Mouse (Mus musculus): ENCODE measurements at regions not wholly inside any gene's neighbourhood (a gene's known extent, or its start where the extent isn't known, plus 50 kb on each side); places are given as distances from the start of the nearest gene placed in this dataset.
A peak's percentile ranks its signal among the peaks of the same experiment; 100 is the strongest.

GRCm38 (mm10) chr13:78524446-78524937 is 324.9 kb upstream of the Nr2f1 start:
- no peak overlapping the region for H3K9ac ChIP-seq (ENCODE audit: low read length)
- H3K4me3 ChIP-seq (ENCODE audit: low read depth, low read length), result no peak overlapping the region
- DNase-seq (ENCODE audit: low spot score) (no peak), ATAC-seq (no peak)
- H3K4me1 ChIP-seq (ENCODE audit: control insufficient read depth, insufficient read depth, low read length), result no peaks in the 10 kb centered on the region
- H3K9me3 ChIP-seq (replicated peaks; ENCODE audit: control insufficient read depth, low read length), result no peaks in the 10 kb centered on the region
- no peaks in the 10 kb centered on the region for H3K27me3 ChIP-seq (replicated peaks; ENCODE audit: control insufficient read depth, insufficient read depth, low read length)
- H3K4me2 ChIP-seq (ENCODE audit: low read length), result no peak overlapping the region
- H3K27ac ChIP-seq (ENCODE audit: low read depth, low read length), result no peak overlapping the region
- H3K36me3 ChIP-seq (ENCODE audit: control insufficient read depth, insufficient read depth, low read length), result no peaks in the 10 kb centered on the region
- WGBS, result 83% methylated on average over 2 of the region's 2 CpGs

DNA sequence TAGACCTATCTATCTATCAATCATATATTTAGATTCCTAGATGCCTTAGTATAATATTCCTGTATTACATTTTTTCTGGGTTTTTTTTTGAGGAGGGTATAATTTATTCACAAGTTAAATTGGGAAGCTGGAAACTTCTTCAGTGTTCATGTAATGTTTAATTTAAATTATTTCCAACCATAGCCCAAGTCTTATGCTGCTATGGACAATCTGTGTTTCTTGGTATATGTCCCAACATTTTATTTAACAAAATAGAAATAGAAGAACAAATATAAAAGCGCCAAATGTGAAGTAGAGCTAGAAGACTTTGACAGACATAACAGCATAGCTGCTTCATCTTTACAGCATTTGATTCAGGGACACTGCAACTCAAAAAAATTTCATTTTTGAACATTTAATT is 321.2 kb upstream of the Nr2f1 start:
- Histone ChIP-seq H3K27me3 (replicated peaks; ENCODE audit: control insufficient read depth, insufficient read depth, low read length) (no peaks in the 10 kb centered on the region), H3K9me3 (replicated peaks; ENCODE audit: control insufficient read depth, low read length) (no peaks in the 10 kb centered on the region), H3K4me1 (ENCODE audit: control insufficient read depth, insufficient read depth, low read length) (no peaks in the 10 kb centered on the region), H3K9ac (ENCODE audit: low read length) (no peak overlapping the region), H3K4me3 (ENCODE audit: low read depth, low read length) (no peak overlapping the region), H3K36me3 (ENCODE audit: control insufficient read depth, insufficient read depth, low read length) (no peaks in the 10 kb centered on the region), H3K27ac (ENCODE audit: low read depth, low read length) (no peak overlapping the region), H3K4me2 (ENCODE audit: low read length) (no peak overlapping the region)
- WGBS, result 98% methylated on average over 1 of the region's 1 CpGs
- DNase-seq (ENCODE audit: low spot score) (no peak), ATAC-seq (no peak)

DNA sequence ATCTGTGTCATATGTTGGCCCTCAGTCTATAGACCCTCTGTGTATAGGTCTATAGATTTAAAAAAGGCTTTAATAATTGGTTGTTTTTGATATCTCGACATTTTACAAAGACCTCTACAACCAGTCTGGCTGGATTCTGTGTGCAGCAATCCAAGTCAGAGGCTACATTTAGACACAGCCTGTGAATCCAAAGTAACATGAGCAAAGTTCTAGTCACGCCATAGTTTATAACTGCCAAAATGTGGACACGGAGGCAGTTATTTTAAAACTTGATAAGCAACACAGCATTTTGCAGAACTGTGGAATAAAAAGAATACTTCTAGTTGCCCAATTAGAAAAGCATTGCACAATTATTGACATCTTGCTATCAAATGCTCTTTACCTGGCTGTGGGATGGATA is 320.6 kb upstream of the Nr2f1 start:
- no peaks in the 10 kb centered on the region for H3K36me3 ChIP-seq (ENCODE audit: control insufficient read depth, insufficient read depth, low read length)
- WGBS, result 88% methylated on average over 3 of the region's 3 CpGs
- H3K27me3 ChIP-seq (replicated peaks; ENCODE audit: control insufficient read depth, insufficient read depth, low read length), result no peaks in the 10 kb centered on the region
- no peak overlapping the region for H3K4me3 ChIP-seq (ENCODE audit: low read depth, low read length)
- H3K4me1 ChIP-seq (ENCODE audit: control insufficient read depth, insufficient read depth, low read length), result no peaks in the 10 kb centered on the region
- H3K9me3 ChIP-seq (replicated peaks; ENCODE audit: control insufficient read depth, low read length), result no peaks in the 10 kb centered on the region
- no peak overlapping the region for H3K4me2 ChIP-seq (ENCODE audit: low read length)
- no peak for DNase-seq (ENCODE audit: low spot score)
- H3K27ac ChIP-seq (ENCODE audit: low read depth, low read length), result no peak overlapping the region
- H3K9ac ChIP-seq (ENCODE audit: low read length), result no peak overlapping the region
- no peak for ATAC-seq

DNA sequence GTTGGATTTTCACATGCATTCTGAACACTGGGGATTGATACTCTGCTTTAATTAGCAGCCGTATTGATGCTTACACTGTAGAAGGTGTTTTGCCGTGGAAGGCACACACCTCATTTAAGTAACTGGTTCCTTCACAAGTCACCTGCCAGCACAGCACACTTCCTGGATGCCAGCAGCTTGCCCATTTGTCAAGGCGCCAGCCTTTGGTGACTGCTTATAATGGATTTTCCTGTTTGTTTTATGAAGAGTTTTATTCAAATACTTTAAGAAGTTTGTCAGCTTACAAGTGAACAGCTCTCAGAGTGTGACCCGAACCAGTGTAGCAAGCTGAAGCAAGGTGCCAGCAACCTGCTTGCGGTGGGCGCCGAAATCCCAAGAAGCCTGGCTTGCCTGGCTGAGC is 301.0 kb upstream of the Nr2f1 start:
- Histone ChIP-seq H3K27me3 (replicated peaks; ENCODE audit: control insufficient read depth, insufficient read depth, low read length) (no peaks in the 10 kb centered on the region), H3K27ac (ENCODE audit: low read depth, low read length) (no peak overlapping the region), H3K9me3 (replicated peaks; ENCODE audit: control insufficient read depth, low read length) (no peaks in the 10 kb centered on the region), H3K36me3 (ENCODE audit: control insufficient read depth, insufficient read depth, low read length) (no peaks in the 10 kb centered on the region), H3K4me3 (ENCODE audit: low read depth, low read length) (no peak overlapping the region), H3K4me2 (ENCODE audit: low read length) (no peak overlapping the region), H3K9ac (ENCODE audit: low read length) (no peak overlapping the region), H3K4me1 (ENCODE audit: control insufficient read depth, insufficient read depth, low read length) (no peaks in the 10 kb centered on the region)
- DNase-seq (ENCODE audit: low spot score) (no peak), ATAC-seq (0 out of 2 replicates have a peak, but pooled peaks have one; percentile 29)
- WGBS, result 79% methylated on average over 7 of the region's 7 CpGs

- no peak for DNase-seq (ENCODE audit: low spot score)
- ATAC-seq, result no peak
Observed at GRCm38 (mm10) chr13:78483760-78484357, 284.3 kb upstream of the Nr2f1 start.

DNA sequence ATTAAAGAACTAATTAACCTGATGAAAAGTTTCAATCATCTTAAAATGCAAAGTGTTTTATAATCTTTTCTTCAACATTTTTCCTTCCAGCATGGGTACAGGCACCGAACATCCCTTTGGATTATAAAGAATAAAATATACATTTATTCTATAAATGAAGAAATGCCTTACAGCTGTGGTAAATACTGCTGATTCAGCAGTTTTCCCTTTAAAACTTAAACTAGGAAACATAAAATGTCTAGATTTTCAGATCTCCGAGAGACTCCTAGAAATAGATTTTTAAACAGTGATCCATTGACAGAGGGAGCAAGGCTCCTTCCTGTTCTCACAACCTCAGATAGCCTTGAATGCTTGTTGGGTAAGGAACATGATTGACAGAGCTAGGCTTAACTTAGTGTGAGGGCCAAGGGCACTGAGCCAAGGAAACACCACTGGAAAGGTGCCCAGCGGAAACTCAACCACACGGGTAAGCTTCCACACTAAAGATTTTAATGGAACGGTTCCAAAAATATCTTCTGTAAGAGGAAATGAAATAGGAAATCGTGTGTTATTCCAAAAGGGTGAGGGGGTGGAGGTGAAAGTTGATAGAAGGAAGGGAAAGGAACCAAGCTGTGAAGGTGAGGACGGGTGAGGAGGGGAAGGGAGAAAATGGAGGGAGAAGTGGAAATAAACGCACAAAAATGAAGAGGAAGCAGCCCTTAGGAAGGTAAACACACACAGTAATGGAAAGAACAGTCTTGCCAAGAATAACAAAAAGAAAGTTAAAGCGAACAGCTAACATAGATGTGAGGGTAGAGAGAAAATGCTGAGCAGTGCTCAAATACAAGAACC is 283.6 kb upstream of the Nr2f1 start:
- H3K4me1 ChIP-seq (ENCODE audit: control insufficient read depth, insufficient read depth, low read length), result peaks cover 3% of the 10 kb centered on the region; the same call in 1 of the 2 replicates
- no peaks in the 10 kb centered on the region for H3K36me3 ChIP-seq (ENCODE audit: control insufficient read depth, insufficient read depth, low read length)
- WGBS, result 58% methylated on average over 9 of the region's 9 CpGs
- no peak overlapping the region for H3K4me3 ChIP-seq (ENCODE audit: low read depth, low read length)
- no peaks in the 10 kb centered on the region for H3K9me3 ChIP-seq (replicated peaks; ENCODE audit: control insufficient read depth, low read length)
- no peaks in the 10 kb centered on the region for H3K27me3 ChIP-seq (replicated peaks; ENCODE audit: control insufficient read depth, insufficient read depth, low read length)
- H3K4me2 ChIP-seq (ENCODE audit: low read length), result no peak overlapping the region
- peak; percentile 69 for DNase-seq (ENCODE audit: low spot score)
- H3K9ac ChIP-seq (ENCODE audit: low read length), result no peak overlapping the region
- ATAC-seq, result peak; percentile 66; the same call in 1 of the 2 replicates
- no peak overlapping the region for H3K27ac ChIP-seq (ENCODE audit: low read depth, low read length)

More at GRCm38 (mm10) chr13:78483760-78484357, 284.3 kb upstream of the Nr2f1 start:
- WGBS, result 92% methylated on average over 2 of the region's 2 CpGs
- H3K36me3 ChIP-seq (ENCODE audit: control insufficient read depth, insufficient read depth, low read length), result no peaks in the 10 kb centered on the region
- H3K4me1 ChIP-seq (ENCODE audit: control insufficient read depth, insufficient read depth, low read length), result peaks cover 3% of the 10 kb centered on the region; the same call in 1 of the 2 replicates
- no peak overlapping the region for H3K27ac ChIP-seq (ENCODE audit: low read depth, low read length)
- no peaks in the 10 kb centered on the region for H3K9me3 ChIP-seq (replicated peaks; ENCODE audit: control insufficient read depth, low read length)
- H3K9ac ChIP-seq (ENCODE audit: low read length), result no peak overlapping the region
- H3K4me3 ChIP-seq (ENCODE audit: low read depth, low read length), result no peak overlapping the region
- H3K27me3 ChIP-seq (replicated peaks; ENCODE audit: control insufficient read depth, insufficient read depth, low read length), result no peaks in the 10 kb centered on the region
- no peak overlapping the region for H3K4me2 ChIP-seq (ENCODE audit: low read length)

DNA sequence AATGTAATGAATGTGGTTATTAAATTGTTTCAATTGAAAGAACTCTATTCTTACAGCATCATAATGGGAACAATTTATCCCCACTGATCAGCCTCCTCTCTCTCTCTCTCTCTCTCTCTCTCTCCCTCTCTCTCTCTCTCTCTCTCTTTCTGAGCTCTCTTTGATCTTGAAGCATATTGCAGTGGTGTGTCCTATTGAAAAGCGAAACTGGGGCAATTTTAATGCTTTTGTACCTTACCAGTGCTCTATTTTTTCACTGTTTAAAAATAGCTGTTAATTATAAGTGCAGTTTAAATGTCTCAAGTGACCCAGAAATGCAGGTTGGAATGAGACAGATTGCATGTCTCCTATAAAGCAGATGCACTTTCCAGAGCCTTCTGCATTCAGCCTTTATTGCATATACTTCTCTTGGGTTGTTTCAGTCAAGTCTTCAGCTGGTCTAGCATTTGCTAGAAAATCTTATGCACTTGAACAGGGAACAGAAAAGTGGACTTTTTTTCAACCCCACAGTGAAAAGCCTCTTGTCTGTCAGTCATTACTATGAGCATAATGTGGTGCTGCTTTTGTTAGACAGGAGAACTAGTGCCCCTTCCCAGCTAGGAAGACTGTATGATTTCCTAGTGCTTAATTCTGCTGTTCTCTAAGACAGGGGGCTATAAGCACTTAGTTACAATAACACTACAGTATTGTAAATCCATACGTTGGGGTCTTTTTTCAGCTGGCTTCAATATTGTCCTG is 251.9 kb upstream of the Nr2f1 start:
- Histone ChIP-seq H3K4me1 (ENCODE audit: control insufficient read depth, insufficient read depth, low read length) (peaks cover 6% of the 10 kb centered on the region), H3K9ac (ENCODE audit: low read length) (no peak overlapping the region), H3K4me3 (ENCODE audit: low read depth, low read length) (no peak overlapping the region), H3K36me3 (ENCODE audit: control insufficient read depth, insufficient read depth, low read length) (no peaks in the 10 kb centered on the region), H3K27me3 (replicated peaks; ENCODE audit: control insufficient read depth, insufficient read depth, low read length) (no peaks in the 10 kb centered on the region), H3K9me3 (replicated peaks; ENCODE audit: control insufficient read depth, low read length) (no peaks in the 10 kb centered on the region), H3K4me2 (ENCODE audit: low read length) (no peak overlapping the region), H3K27ac (ENCODE audit: low read depth, low read length) (no peak overlapping the region)
- DNase-seq (ENCODE audit: low spot score) (peak; percentile 55), ATAC-seq (peak; percentile 63)
- 27% methylated on average over 2 of the region's 2 CpGs for WGBS

DNA sequence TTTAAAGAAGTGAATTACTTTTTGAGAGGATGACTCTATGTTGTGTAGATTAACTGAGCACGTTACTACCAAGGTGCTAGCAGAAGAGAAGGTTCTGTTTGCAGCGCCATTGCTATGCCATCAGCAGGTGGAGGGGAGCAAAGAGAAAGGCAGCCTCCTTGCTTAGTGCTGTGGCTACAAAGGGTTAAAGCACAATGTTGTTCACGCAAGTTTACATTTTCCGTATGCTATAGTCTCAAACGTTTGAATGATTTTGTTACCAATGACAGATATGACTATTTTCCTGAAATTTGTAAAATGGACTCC is 247.1 kb upstream of the Nr2f1 start:
- Histone ChIP-seq H3K4me3 (ENCODE audit: low read depth, low read length) (peak overlapping the region; percentile 9), H3K9ac (ENCODE audit: low read length) (no peak overlapping the region), H3K4me1 (ENCODE audit: control insufficient read depth, insufficient read depth, low read length) (peaks cover 22% of the 10 kb centered on the region), H3K9me3 (replicated peaks; ENCODE audit: control insufficient read depth, low read length) (no peaks in the 10 kb centered on the region), H3K36me3 (ENCODE audit: control insufficient read depth, insufficient read depth, low read length) (no peaks in the 10 kb centered on the region), H3K27ac (ENCODE audit: low read depth, low read length) (no peak overlapping the region), H3K27me3 (replicated peaks; ENCODE audit: control insufficient read depth, insufficient read depth, low read length) (no peaks in the 10 kb centered on the region), H3K4me2 (ENCODE audit: low read length) (peak overlapping the region; percentile 43)
- no peak for DNase-seq (ENCODE audit: low spot score)
- ATAC-seq, result peak; percentile 42; the same call in 1 of the 2 replicates
- 13% methylated on average over 5 of the region's 5 CpGs for WGBS
